Mouse (Mus musculus) central nervous system, embryonic 18 days (tissue): Measurements from ENCODE around the gene Mycbp2. TPM values are rescaled to one million over a fixed set of nuclear protein-coding genes. Genes with fewer than 3 reads are reported as not detected.

Experiments used
- polyA plus RNA-seq: library from polyadenylated mRNA; depleted of rRNA; stranded (reverse); fragments of >200 nt; gene quantifications from 2 replicates; pipeline ENCODE4 v1.2.3, GENCODE M21; 2012; rRNA removed

Gene Mycbp2
- 166 and 173 TPM in 2 replicates for polyA plus RNA-seq

DNA sequence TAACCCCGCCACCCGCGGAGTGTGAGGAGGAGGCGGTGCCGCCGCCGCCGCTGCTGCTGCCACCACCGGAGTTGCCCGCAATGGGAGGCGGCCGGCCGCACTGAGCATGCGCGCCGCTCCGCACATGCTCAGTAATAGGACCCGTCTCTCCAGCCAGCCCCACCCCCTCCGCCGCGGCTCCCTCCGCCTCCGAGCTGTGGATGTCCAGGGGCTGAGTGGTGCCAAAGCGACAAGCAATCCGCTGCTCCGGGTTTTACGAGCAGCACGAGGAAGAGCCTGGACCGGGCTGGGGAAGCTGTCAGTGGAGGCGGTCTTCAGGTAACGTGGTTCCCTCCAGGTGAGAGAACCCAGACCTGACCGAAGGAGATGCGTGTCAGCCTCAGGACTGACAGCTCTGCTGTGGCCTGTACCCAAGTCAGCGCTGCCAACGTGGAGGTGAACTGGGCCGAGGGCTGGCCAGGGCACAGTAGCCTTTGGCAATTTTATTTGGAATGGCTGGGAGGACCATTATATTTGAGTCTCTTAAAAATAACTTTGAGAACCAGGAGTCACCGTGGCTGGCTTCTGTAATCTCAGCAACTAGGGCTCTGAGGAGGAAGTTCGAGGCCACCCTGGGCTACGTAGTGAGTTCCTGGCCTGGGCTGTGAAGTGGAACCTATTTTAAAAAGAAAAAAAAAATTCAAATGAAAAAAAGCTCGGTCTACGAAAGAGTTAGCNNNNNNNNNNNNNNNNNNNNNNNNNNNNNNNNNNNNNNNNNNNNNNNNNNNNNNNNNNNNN is at the start of gene Mycbp2:
TSS of gene Mycbp2 (minus strand) at position 86 of the 777 bp plus-strand sequence.

DNA sequence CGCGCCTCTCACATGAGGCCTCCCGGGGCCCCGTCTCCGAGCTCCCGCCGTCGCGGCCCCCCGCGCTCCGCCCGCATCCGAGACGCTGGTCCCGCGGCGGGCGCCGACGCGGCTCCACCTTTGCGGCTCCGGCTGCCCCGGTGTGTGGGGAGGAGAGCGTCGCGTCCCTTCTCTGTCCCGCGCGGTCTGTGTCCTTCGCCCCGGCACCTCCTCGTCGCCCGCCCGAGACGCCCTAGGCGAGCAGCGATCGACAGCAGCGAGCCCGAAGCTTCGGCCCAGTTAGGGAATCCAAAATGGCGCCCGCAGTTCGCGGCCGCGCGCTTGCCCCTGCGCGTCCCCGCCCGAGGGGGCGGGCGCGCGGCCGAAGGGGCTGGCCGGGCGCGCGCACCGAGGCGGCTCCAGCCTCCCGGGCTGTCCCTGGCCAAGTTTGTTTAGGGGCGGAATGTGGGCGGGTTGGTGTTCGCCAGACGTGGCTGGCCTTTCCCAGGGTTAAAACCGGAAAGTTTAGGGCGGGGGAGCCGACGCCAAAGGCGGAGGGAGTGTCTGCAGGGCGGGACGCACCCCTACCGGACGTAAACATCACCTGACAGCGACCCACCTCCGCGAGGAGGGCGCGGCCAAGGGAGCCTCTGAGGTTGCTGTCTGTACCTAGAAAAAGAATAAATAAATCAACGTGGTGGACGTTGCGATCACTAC is 247.2 kb downstream of the Mycbp2 start, which contains the start of gene Fbxl3:
TSS of gene Fbxl3 (minus strand) at position 329 of the 696 bp plus-strand sequence.

DNA sequence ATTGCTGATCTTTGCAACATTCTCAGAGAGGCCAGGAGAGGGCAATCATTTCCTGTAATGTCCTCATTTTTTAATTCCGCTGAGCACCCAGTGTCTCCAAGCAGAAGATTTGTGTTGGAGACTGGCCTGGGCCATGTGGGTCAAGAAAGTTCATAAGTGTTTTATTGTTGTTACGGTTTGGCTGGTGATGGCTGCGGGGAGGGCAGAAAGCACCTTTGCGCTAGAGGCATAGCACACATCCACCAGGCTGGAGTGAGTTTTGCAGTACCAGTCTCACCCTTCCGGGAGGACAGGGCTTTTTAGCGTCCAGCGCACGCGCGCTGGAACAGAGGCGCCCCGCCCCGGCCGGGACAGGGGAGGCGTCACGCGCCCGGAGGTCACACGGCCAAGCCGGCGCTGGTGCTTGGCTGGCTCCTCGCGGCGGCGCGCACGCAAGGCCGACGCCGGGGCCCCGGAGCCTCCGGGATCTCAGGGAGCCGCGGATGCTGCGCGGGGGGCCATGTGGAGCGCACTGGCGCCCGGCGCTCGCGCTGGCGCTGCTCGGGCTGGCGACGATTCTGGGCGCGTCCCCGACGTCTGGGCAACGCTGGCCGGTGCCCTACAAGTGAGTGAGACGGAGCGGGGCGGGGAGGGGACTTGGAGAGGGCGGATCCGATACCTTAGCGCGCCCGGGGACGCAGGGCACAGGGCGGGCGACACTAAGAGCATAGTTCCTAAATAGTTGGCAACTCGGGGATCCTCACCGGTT is 276.6 kb downstream of the Mycbp2 start, which contains the start of gene Cln5:
TSS of gene Cln5 (plus strand) at position 353 of the 748 bp plus-strand sequence.

Other genes starting within 250 kb of the Mycbp2 start
- gene Fbxl3, start 247.2 kb downstream of the Mycbp2 start, polyA plus RNA-seq = 81.6 and 82.7 TPM in 2 replicates
- 0.21 and 1.1 TPM in 2 replicates for gene Scel, start 166.5 kb upstream of the Mycbp2 start, polyA plus RNA-seq